Mouse (Mus musculus): ENCODE results near the gene Atp5s. TPM values are rescaled to one million over a fixed set of nuclear protein-coding genes. Genes with fewer than 3 reads are reported as not detected.

Atp5s gene
- polyA plus RNA-seq, 2 experiments: 29.4 to 30.8 TPM

- H3K9me3 ChIP-seq (ENCODE audit: control insufficient read depth, low read length): no peaks in the 10 kb centered on the region
- H3K4me2 ChIP-seq (replicated peaks; ENCODE audit: low read depth, low read length, severe bottlenecking): no peak overlapping the region
- no peaks in the 10 kb centered on the region for H3K27me3 ChIP-seq (ENCODE audit: control insufficient read depth, insufficient read depth, low read length)
- no peak overlapping the region for H3K4me3 ChIP-seq (replicated peaks; ENCODE audit: low read length)
- no peak overlapping the region for H3K27ac ChIP-seq (replicated peaks; ENCODE audit: low read depth, low read length)
- no peaks in the 10 kb centered on the region for H3K36me3 ChIP-seq (ENCODE audit: control insufficient read depth, insufficient read depth, low read length)
- no peak overlapping the region for H3K9ac ChIP-seq (ENCODE audit: low read depth, low read length, severe bottlenecking)
- DNase-seq (ENCODE audit: low spot score): no peak
- no peak for ATAC-seq (ENCODE audit: low FRiP score, low read depth)
- H3K4me1 ChIP-seq (ENCODE audit: control insufficient read depth, insufficient read depth, low read length): 0 out of 2 replicates have a peak, but pooled peaks cover 3% of the 10 kb centered on the region
- TF ChIP-seq POLR2A (IDR thresholded peaks at IDR 0.05; ENCODE audit: borderline replicate concordance, extremely low read depth, insufficient read depth, insufficient read length): no peak
- 85% methylated on average over 10 of the region's 10 CpGs for WGBS
These were observed 41.6 kb downstream of the Atp5s start for GRCm38 (mm10) chr12:69766185-69766904.

GRCm38 (mm10) chr12:69767476-69768258, 42.9 kb downstream of the Atp5s start:
- WGBS: 52% methylated on average over 9 of the region's 9 CpGs
- Histone ChIP-seq H3K36me3 (ENCODE audit: control insufficient read depth, insufficient read depth, low read length) (no peaks in the 10 kb centered on the region), H3K4me3 (replicated peaks; ENCODE audit: low read length) (no peak overlapping the region), H3K4me2 (replicated peaks; ENCODE audit: low read depth, low read length, severe bottlenecking) (no peak overlapping the region), H3K4me1 (ENCODE audit: control insufficient read depth, insufficient read depth, low read length) (0 out of 2 replicates have a peak, but pooled peaks cover 3% of the 10 kb centered on the region), H3K9ac (ENCODE audit: low read depth, low read length, severe bottlenecking) (no peak overlapping the region), H3K9me3 (ENCODE audit: control insufficient read depth, low read length) (no peaks in the 10 kb centered on the region), H3K27ac (replicated peaks; ENCODE audit: low read depth, low read length) (no peak overlapping the region), H3K27me3 (ENCODE audit: control insufficient read depth, insufficient read depth, low read length) (no peaks in the 10 kb centered on the region)
- ATAC-seq (ENCODE audit: low FRiP score, low read depth) (no peak), DNase-seq (ENCODE audit: low spot score) (no peak)
- TF ChIP-seq POLR2A (IDR thresholded peaks at IDR 0.05; ENCODE audit: borderline replicate concordance, extremely low read depth, insufficient read depth, insufficient read length): no peak

- H3K27ac ChIP-seq (replicated peaks; ENCODE audit: low read depth, low read length): no peak overlapping the region
- 54% methylated on average over 2 of the region's 2 CpGs for WGBS
- no peaks in the 10 kb centered on the region for H3K36me3 ChIP-seq (ENCODE audit: control insufficient read depth, insufficient read depth, low read length)
- no peaks in the 10 kb centered on the region for H3K9me3 ChIP-seq (ENCODE audit: control insufficient read depth, low read length)
- H3K4me1 ChIP-seq (ENCODE audit: control insufficient read depth, insufficient read depth, low read length): 0 out of 2 replicates have a peak, but pooled peaks cover 3% of the 10 kb centered on the region
- H3K4me3 ChIP-seq (replicated peaks; ENCODE audit: low read length): no peak overlapping the region
- H3K9ac ChIP-seq (ENCODE audit: low read depth, low read length, severe bottlenecking): no peak overlapping the region
- H3K4me2 ChIP-seq (replicated peaks; ENCODE audit: low read depth, low read length, severe bottlenecking): no peak overlapping the region
- no peaks in the 10 kb centered on the region for H3K27me3 ChIP-seq (ENCODE audit: control insufficient read depth, insufficient read depth, low read length)
- no peak for TF ChIP-seq POLR2A (IDR thresholded peaks at IDR 0.05; ENCODE audit: borderline replicate concordance, extremely low read depth, insufficient read depth, insufficient read length)
- ATAC-seq (ENCODE audit: low FRiP score, low read depth): no peak
- DNase-seq (ENCODE audit: low spot score): no peak
These were observed 44.1 kb downstream of the Atp5s start for GRCm38 (mm10) chr12:69768841-69769240.

GRCm38 (mm10) chr12:69776607-69777340, 52.0 kb downstream of the Atp5s start:
- ATAC-seq (ENCODE audit: low FRiP score, low read depth) (no peak), DNase-seq (ENCODE audit: low spot score) (no peak)
- H3K27ac ChIP-seq (replicated peaks; ENCODE audit: low read depth, low read length): no peak overlapping the region
- H3K4me3 ChIP-seq (replicated peaks; ENCODE audit: low read length): no peak overlapping the region
- no peak overlapping the region for H3K4me2 ChIP-seq (replicated peaks; ENCODE audit: low read depth, low read length, severe bottlenecking)
- H3K9me3 ChIP-seq (ENCODE audit: control insufficient read depth, low read length): no peaks in the 10 kb centered on the region
- TF ChIP-seq POLR2A (IDR thresholded peaks at IDR 0.05; ENCODE audit: borderline replicate concordance, extremely low read depth, insufficient read depth, insufficient read length): no peak
- H3K9ac ChIP-seq (ENCODE audit: low read depth, low read length, severe bottlenecking): no peak overlapping the region
- 0 out of 2 replicates have a peak, but pooled peaks cover 7% of the 10 kb centered on the region for H3K4me1 ChIP-seq (ENCODE audit: control insufficient read depth, insufficient read depth, low read length)
- 60% methylated on average over 11 of the region's 11 CpGs for WGBS
- H3K27me3 ChIP-seq (ENCODE audit: control insufficient read depth, insufficient read depth, low read length): no peaks in the 10 kb centered on the region
- H3K36me3 ChIP-seq (ENCODE audit: control insufficient read depth, insufficient read depth, low read length): no peaks in the 10 kb centered on the region

- no peak for DNase-seq (ENCODE audit: low spot score)
- Histone ChIP-seq H3K4me3 (replicated peaks; ENCODE audit: low read length) (no peak overlapping the region), H3K4me2 (replicated peaks; ENCODE audit: low read depth, low read length, severe bottlenecking) (no peak overlapping the region), H3K27me3 (ENCODE audit: control insufficient read depth, insufficient read depth, low read length) (no peaks in the 10 kb centered on the region), H3K9ac (ENCODE audit: low read depth, low read length, severe bottlenecking) (no peak overlapping the region), H3K9me3 (ENCODE audit: control insufficient read depth, low read length) (no peaks in the 10 kb centered on the region), H3K27ac (replicated peaks; ENCODE audit: low read depth, low read length) (no peak overlapping the region), H3K36me3 (ENCODE audit: control insufficient read depth, insufficient read depth, low read length) (no peaks in the 10 kb centered on the region), H3K4me1 (ENCODE audit: control insufficient read depth, insufficient read depth, low read length) (0 out of 2 replicates have a peak, but pooled peaks cover 7% of the 10 kb centered on the region)
- ATAC-seq (ENCODE audit: low FRiP score, low read depth): no peak
- TF ChIP-seq POLR2A (IDR thresholded peaks at IDR 0.05; ENCODE audit: borderline replicate concordance, extremely low read depth, insufficient read depth, insufficient read length): no peak
- 86% methylated on average over 6 of the region's 6 CpGs for WGBS
These were observed 52.6 kb downstream of the Atp5s start for GRCm38 (mm10) chr12:69777341-69777730.

Data from limb, embryonic 14.5 days (tissue).